Mouse (Mus musculus) testis, adult 2 months (tissue): ENCODE data around the gene Slc5a4b.

ENCODE experiments used
- CTCF ChIP-seq: fragments of 200-500 bp; IDR thresholded peaks from 2 replicates; pipeline ENCODE4 v1.5.1; 2012; ENCODE audit warnings: low read depth, mild to moderate bottlenecking, inconsistent platforms, low read length, moderate library complexity; ENCODE audit not compliant: control insufficient read depth, insufficient read depth, insufficient replicate concordance
- POLR2A ChIP-seq: fragments of 200-500 bp; IDR thresholded peaks from 2 replicates; pipeline ENCODE4 v1.6.1; 2012; ENCODE audit warnings: low read depth, mild to moderate bottlenecking, inconsistent platforms, low read length, moderate library complexity; ENCODE audit not compliant: control insufficient read depth

DNA sequence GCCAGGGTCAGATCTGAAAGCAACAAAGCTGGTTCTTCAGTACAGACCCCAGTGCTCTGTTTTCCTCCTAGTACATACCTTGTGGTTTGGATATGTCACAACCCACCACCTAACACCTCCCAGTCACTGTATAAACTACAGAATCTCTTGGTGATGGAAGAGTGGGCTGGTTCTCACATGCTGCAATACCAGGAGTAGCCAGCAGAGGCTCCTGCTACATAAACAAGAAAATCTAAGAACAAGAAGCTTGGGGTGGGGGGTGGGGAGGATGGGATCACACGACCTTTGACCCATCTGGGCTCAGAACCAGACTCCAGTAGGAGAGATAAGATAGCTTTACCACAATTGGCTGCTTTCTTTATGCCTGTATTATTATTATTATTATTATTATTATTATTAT is 8.0 kb upstream of the Slc5a4b start:
- TF ChIP-seq CTCF (no peak), POLR2A (no peak)
